Mouse (Mus musculus): Measurements from ENCODE around the gene Grk5. TPM values are rescaled to one million over a fixed set of nuclear protein-coding genes. Genes with fewer than 3 reads are reported as not detected.
A peak's percentile ranks its signal among the peaks of the same experiment; 100 is the strongest.
"Not testable (repeated sequence)": the region's sequence is repeated elsewhere in the genome, so short reads cannot be mapped to it uniquely, and the experiment has no call there.

Gene Grk5
- polyA plus RNA-seq, 1 experiment from 2014 or later = 1.5 TPM

- no peak for ATAC-seq (ENCODE audit: low FRiP score, low read depth)
Observed at GRCm38 (mm10) chr19:60916869-60917570, 27.5 kb downstream of the Grk5 start.

GRCm38 (mm10) chr19:60924534-60924933 is 35.0 kb downstream of the Grk5 start:
- H3K36me3 ChIP-seq; H3K9ac ChIP-seq; ATAC-seq (ENCODE audit: low FRiP score, low read depth); H3K4me3 ChIP-seq; H3K27me3 ChIP-seq; H3K9me3 ChIP-seq; H3K27ac ChIP-seq; H3K4me2 ChIP-seq (replicated peaks); H3K4me1 ChIP-seq: not testable (repeated sequence)

More at GRCm38 (mm10) chr19:60916869-60917570, 27.5 kb downstream of the Grk5 start:
- Histone ChIP-seq H3K4me1 (no peaks in the 10 kb centered on the region), H3K4me2 (replicated peaks) (no peak overlapping the region), H3K27ac (no peak overlapping the region), H3K9me3 (no peaks in the 10 kb centered on the region), H3K36me3 (no peaks in the 10 kb centered on the region), H3K27me3 (no peaks in the 10 kb centered on the region), H3K4me3 (no peak overlapping the region), H3K9ac (no peak overlapping the region)
- 88% methylated on average over 6 of the region's 6 CpGs for WGBS

DNA sequence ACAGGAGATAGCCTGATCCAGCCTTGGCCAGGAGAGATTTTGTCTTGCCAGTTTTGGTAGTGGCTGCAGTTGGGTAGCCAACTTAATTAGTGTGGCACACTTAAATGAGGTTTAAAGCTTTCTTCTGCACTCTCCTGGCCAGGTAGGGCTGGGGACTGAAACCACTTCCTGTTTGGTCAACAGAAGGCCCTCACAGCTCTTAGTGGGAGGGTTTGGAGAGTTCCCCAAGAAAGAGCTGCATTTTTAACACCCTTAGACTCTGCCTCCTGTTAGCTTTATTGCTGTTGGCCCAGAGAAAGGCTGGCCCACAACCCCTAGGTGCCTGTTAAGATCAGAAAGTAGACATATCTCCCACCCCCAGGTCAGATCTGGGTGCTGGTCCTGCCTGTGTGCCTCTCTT is 45.5 kb downstream of the Grk5 start:
- Histone ChIP-seq H3K4me2 (replicated peaks) (no peak overlapping the region), H3K9ac (no peak overlapping the region), H3K36me3 (no peaks in the 10 kb centered on the region), H3K4me3 (no peak overlapping the region), H3K4me1 (no peaks in the 10 kb centered on the region), H3K27ac (peak overlapping the region; percentile 44; the same call in 1 of the 2 replicates), H3K27me3 (no peaks in the 10 kb centered on the region), H3K9me3 (no peaks in the 10 kb centered on the region)
- no peak for ATAC-seq (ENCODE audit: low FRiP score, low read depth)

DNA sequence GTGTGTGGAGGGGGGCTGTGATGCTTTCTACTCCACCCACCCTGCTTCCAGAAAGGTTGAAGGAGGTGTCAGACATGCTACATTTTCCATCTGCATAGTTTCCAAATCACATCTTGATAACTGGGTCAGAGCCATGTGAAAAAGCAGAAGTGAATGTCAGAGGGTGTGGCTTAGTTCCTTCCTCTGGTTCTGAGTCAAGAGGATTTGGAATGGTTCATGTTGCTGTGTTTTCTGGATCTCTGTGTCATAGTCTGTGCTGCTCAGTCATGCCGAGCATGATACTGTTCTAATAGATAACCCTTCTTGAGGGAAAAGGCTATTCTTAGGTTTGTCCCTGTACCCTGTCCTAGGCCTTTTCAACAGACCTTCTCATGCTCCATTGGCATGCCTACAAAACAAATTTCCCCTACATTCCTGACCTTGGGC is 50.4 kb downstream of the Grk5 start:
- no peaks in the 10 kb centered on the region for H3K9me3 ChIP-seq
- H3K27me3 ChIP-seq = no peaks in the 10 kb centered on the region
- no peak overlapping the region for H3K4me2 ChIP-seq (replicated peaks)
- H3K4me3 ChIP-seq = no peak overlapping the region
- H3K9ac ChIP-seq = no peak overlapping the region
- whole genome bisulfite sequencing = 67% methylated on average over 1 of the region's 1 CpGs
- no peaks in the 10 kb centered on the region for H3K36me3 ChIP-seq
- no peak for ATAC-seq (ENCODE audit: low FRiP score, low read depth)
- no peaks in the 10 kb centered on the region for H3K4me1 ChIP-seq
- H3K27ac ChIP-seq = no peak overlapping the region

DNA sequence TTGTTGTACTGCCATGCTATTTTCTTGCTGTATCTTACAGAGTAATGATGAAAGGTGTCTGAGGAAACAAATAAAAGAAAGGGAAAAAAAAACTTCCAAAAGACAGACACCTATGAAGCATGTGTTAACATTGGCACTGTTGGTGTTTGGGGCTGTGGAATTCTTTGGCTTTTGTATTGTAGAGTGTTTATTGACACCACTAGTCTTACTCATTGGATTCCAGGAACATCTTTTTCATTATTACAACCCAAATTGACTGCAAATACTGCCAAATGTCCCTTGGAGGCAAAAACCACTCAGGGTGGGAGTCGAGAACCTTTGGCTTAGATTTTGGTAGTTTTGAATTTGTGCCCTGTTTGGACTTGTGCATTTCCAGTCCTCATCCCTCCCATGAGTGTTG is 51.3 kb downstream of the Grk5 start:
- Histone ChIP-seq H3K9me3 (no peaks in the 10 kb centered on the region), H3K4me3 (no peak overlapping the region), H3K27me3 (no peaks in the 10 kb centered on the region), H3K4me2 (replicated peaks) (no peak overlapping the region), H3K36me3 (no peaks in the 10 kb centered on the region), H3K27ac (no peak overlapping the region), H3K9ac (no peak overlapping the region), H3K4me1 (0 out of 2 replicates have a peak, but pooled peaks cover 4% of the 10 kb centered on the region)
- WGBS = 87% methylated on average over 1 of the region's 1 CpGs
- no peak for ATAC-seq (ENCODE audit: low FRiP score, low read depth)

GRCm38 (mm10) chr19:60945801-60946311 is 56.3 kb downstream of the Grk5 start:
- Histone ChIP-seq H3K9me3 (no peaks in the 10 kb centered on the region), H3K9ac (no peak overlapping the region), H3K4me3 (no peak overlapping the region), H3K27me3 (no peaks in the 10 kb centered on the region), H3K4me1 (0 out of 2 replicates have a peak, but pooled peaks cover 7% of the 10 kb centered on the region), H3K36me3 (no peaks in the 10 kb centered on the region), H3K27ac (no peak overlapping the region), H3K4me2 (replicated peaks) (no peak overlapping the region)
- ATAC-seq (ENCODE audit: low FRiP score, low read depth) = no peak
- 57% methylated on average over 3 of the region's 3 CpGs for WGBS

DNA sequence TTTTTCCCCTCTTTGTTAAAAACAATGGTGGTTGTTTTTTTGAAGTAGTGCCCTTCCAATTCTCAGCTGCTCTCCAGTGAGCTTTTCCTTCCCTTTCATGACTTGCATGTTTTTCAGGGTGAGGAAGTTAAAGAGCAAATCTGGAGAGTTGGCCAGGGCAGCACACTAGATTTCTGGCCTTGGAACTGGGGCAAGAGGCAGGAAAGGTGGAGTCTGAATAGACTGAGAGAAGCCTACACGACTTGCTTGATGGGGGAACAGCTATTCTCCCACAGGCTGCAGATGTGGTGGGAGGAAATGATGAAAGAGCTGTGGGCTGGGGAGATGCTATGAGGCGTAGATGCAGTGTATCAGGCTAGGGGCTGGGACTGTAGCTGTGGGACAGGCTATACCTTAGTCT is 57.1 kb downstream of the Grk5 start:
- no peak for ATAC-seq (ENCODE audit: low FRiP score, low read depth)
- WGBS = 70% methylated on average over 2 of the region's 2 CpGs
- 0 out of 2 replicates have a peak, but pooled peaks cover 7% of the 10 kb centered on the region for H3K4me1 ChIP-seq
- H3K27me3 ChIP-seq = no peaks in the 10 kb centered on the region
- no peak overlapping the region for H3K4me2 ChIP-seq (replicated peaks)
- H3K27ac ChIP-seq = no peak overlapping the region
- no peaks in the 10 kb centered on the region for H3K9me3 ChIP-seq
- no peak overlapping the region for H3K9ac ChIP-seq
- no peaks in the 10 kb centered on the region for H3K36me3 ChIP-seq
- no peak overlapping the region for H3K4me3 ChIP-seq

GRCm38 (mm10) chr19:60948996-60949395 is 59.4 kb downstream of the Grk5 start:
- H3K27me3 ChIP-seq = no peaks in the 10 kb centered on the region
- no peak overlapping the region for H3K9ac ChIP-seq
- H3K4me1 ChIP-seq = 0 out of 2 replicates have a peak, but pooled peaks cover 7% of the 10 kb centered on the region
- H3K4me3 ChIP-seq = no peak overlapping the region
- H3K4me2 ChIP-seq (replicated peaks) = no peak overlapping the region
- H3K9me3 ChIP-seq = no peaks in the 10 kb centered on the region
- H3K36me3 ChIP-seq = no peaks in the 10 kb centered on the region
- 18% methylated on average over 1 of the region's 1 CpGs for WGBS
- no peak for ATAC-seq (ENCODE audit: low FRiP score, low read depth)
- no peak overlapping the region for H3K27ac ChIP-seq

GRCm38 (mm10) chr19:60950056-60950869 is 60.7 kb downstream of the Grk5 start:
- H3K4me3 ChIP-seq = no peak overlapping the region
- no peak overlapping the region for H3K4me2 ChIP-seq (replicated peaks)
- H3K36me3 ChIP-seq = no peaks in the 10 kb centered on the region
- H3K27me3 ChIP-seq = no peaks in the 10 kb centered on the region
- H3K9ac ChIP-seq = no peak overlapping the region
- H3K4me1 ChIP-seq = 0 out of 2 replicates have a peak, but pooled peaks cover 7% of the 10 kb centered on the region
- ATAC-seq (ENCODE audit: low FRiP score, low read depth) = no peak
- no peaks in the 10 kb centered on the region for H3K9me3 ChIP-seq
- H3K27ac ChIP-seq = no peak overlapping the region
- 80% methylated on average over 7 of the region's 7 CpGs for WGBS

GRCm38 (mm10) chr19:60955131-60955530 is 65.6 kb downstream of the Grk5 start:
- no peak overlapping the region for H3K4me3 ChIP-seq
- no peaks in the 10 kb centered on the region for H3K36me3 ChIP-seq
- no peak overlapping the region for H3K9ac ChIP-seq
- ATAC-seq (ENCODE audit: low FRiP score, low read depth) = no peak
- no peaks in the 10 kb centered on the region for H3K9me3 ChIP-seq
- no peak overlapping the region for H3K27ac ChIP-seq
- WGBS = 77% methylated on average over 2 of the region's 2 CpGs
- H3K4me2 ChIP-seq (replicated peaks) = no peak overlapping the region
- no peaks in the 10 kb centered on the region for H3K4me1 ChIP-seq
- no peaks in the 10 kb centered on the region for H3K27me3 ChIP-seq

DNA sequence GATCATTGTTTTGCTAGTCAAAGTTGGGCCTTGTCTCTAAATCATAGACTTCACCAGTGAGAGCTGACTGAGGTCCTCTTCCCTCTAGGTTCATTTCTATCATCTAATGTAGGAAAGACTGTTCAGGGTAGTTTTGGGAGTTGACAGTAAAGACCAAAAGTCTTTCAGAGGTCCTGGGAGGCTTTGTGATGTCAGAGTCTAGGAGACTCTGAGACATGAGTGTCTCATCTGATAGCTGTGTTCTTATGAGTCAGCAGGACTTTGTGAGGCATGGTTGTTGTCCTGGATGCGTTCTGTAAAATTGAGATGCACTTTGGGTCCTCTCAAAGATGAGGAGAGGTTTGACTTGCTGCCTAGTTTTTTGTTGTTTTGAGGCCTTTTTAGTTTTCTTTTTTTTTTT is 66.2 kb downstream of the Grk5 start:
- H3K9ac ChIP-seq = no peak overlapping the region
- no peak for ATAC-seq (ENCODE audit: low FRiP score, low read depth)
- WGBS = 93% methylated on average over 1 of the region's 1 CpGs
- H3K27me3 ChIP-seq = no peaks in the 10 kb centered on the region
- no peak overlapping the region for H3K4me2 ChIP-seq (replicated peaks)
- H3K9me3 ChIP-seq = no peaks in the 10 kb centered on the region
- no peak overlapping the region for H3K27ac ChIP-seq
- H3K36me3 ChIP-seq = no peaks in the 10 kb centered on the region
- H3K4me3 ChIP-seq = no peak overlapping the region
- no peaks in the 10 kb centered on the region for H3K4me1 ChIP-seq

GRCm38 (mm10) chr19:60956198-60956750 is 66.7 kb downstream of the Grk5 start:
- no peaks in the 10 kb centered on the region for H3K27me3 ChIP-seq
- no peak overlapping the region for H3K4me3 ChIP-seq
- no peak overlapping the region for H3K4me2 ChIP-seq (replicated peaks)
- no peak overlapping the region for H3K9ac ChIP-seq
- H3K4me1 ChIP-seq = no peaks in the 10 kb centered on the region
- H3K36me3 ChIP-seq = no peaks in the 10 kb centered on the region
- no peaks in the 10 kb centered on the region for H3K9me3 ChIP-seq
- ATAC-seq (ENCODE audit: low FRiP score, low read depth) = no peak
- no peak overlapping the region for H3K27ac ChIP-seq

All from limb, embryonic 13.5 days (tissue).